Mouse (Mus musculus) embryo, embryonic 10 days (tissue): ENCODE results near the gene Gja10.
A peak's percentile ranks its signal among the peaks of the same experiment; 100 is the strongest.

Experiments used
- DNase-seq: peaks from one replicate; pipeline ENCODE4 v3.0.0-alpha.2; 2015; ENCODE audit warnings: low spot score

The Gja10 gene

GRCm38 (mm10) chr4:32602660-32603059 is at the start of gene Gja10:
Gene Gja10, minus strand, starts transcription at chr4:32602760.
- DNase-seq: no peak

GRCm38 (mm10) chr4:32651669-32652068 is 49.1 kb upstream of the Gja10 start:
- no peak for DNase-seq

DNA sequence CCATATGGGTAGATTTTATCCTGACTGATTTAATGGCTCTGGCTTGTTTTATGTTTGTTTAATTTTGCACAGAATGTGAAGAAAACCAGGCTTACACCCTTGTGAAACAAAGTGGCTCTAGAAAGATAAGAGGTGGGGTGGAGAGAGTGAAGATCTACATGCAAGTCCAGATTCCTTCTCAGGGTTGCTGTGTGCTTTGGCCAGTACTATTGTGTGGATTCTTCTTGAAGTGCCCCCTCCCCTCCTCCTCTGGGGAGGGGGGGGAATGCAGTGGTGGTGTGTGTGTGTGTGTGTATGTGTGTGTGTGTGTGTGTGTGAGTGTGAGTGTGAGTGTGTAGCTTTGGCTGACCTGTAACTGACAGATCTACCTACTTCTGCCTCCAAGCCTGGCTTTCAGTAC is 19.1 kb upstream of the Gja10 start:
- DNase-seq: no peak

DNA sequence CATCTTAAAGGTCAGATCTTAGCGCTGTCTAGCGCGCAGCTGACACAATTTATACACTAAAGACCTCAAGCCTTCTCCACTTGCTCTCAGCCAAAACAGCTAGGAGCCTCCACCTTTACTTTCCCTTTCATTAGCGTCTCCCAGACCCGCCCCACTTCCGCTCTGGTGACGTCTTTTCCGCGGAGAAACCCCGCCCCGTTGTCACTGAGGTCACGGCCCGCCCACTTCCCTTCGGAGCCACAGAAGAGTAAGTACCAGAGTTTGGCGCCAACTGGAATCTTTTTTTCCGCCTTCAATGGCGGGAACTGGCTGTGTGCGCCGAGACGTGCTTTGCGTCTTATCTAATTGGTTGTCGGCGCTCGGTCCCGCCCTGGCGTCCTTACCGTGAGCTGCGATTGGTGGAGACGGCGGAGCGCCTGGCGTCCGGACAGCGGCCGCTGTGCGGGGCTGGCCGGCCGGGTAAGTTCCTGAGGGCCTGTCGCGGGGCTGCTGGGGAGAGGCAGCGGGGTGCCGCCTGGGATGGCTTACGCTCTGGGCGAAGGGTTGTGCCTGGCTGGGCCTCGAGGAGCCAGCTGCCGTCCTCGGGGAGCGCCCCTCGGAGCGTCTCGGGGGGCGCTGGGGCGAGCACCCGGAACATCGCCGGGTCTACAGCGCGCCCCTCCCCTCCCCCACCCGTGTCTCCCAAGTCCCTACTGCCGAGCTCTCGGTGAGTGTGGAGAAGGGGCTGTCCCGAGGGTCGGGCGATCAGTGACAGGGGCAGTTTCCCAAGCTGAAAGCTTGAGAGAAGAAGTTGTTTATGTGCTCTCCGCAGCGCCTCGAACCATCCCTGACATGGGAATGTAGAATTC is 12.7 kb upstream of the Gja10 start, which contains the start of gene Casp8ap2:
Gene Casp8ap2 (plus strand): TSS at position 418 of the 848 bp plus-strand sequence.
- peak; percentile 99 for DNase-seq

- peak; percentile 84 for DNase-seq
These were observed 1.4 kb downstream of the Gja10 start for GRCm38 (mm10) chr4:32601135-32601534.

DNA sequence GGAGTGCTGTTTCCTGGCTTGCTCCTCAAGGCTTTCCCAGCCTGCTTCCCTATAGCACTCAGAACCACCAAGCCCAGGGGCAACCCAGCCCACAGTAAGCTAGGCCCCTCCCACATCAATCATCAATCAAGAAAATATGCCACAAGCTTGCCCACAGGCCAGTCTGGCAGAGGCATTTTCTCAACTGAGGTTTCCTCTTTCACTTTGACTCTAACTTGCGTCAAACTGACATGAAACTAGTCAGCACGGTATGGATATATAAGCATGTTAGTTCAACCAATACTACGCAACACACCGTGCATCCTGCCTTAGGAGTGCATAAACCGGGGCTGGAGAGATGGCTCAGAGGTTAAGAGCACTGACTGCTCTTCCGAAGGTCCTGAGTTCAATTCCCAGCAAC is 14.3 kb downstream of the Gja10 start:
- DNase-seq: no peak

- DNase-seq: no peak
These were observed 15.0 kb downstream of the Gja10 start for GRCm38 (mm10) chr4:32587543-32587942.

GRCm38 (mm10) chr4:32586596-32586995 is 16.0 kb downstream of the Gja10 start:
- DNase-seq: peak; percentile 89

GRCm38 (mm10) chr4:32584181-32584580 is 18.4 kb downstream of the Gja10 start:
- DNase-seq: no peak

DNA sequence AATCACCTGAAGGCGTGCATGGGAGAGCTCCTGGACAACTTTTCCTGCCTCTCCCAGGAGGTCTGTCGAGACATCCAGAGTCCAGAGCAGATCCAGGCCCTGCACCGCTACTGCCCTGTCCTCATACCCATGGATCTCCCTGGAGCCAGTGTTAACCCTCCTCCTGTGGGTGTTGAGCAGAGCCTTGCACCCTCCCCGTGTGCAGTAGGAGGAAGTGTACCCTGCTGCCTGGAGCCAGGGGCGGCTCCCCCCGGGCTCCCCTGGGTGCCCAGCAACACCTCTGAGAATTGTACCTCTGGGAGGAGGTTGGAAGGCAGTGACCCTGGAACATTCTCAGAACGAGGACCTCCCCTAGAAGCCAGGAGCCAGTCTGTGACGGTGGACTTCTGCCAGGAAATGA is 22.7 kb downstream of the Gja10 start:
- DNase-seq: no peak

GRCm38 (mm10) chr4:32575165-32575564 is 27.4 kb downstream of the Gja10 start:
- DNase-seq: peak; percentile 47

DNA sequence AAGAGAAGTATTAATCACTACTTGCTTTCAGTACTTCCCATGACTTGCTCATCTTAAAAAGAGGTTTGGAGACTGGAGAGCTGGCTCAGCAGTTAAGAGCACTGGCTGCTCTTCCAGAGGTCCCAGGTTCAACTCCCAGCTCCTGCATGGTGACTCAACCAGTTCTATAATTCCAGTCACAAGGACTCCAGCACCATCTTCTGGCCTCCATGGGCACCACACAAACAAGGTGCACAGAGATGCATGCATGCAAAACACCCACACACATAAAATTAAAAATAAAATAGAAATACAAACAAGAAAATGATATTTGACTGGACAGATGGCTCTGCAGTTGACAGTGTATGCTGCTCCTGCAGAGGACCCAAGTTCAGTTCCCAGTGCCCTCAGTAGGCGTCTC is 28.0 kb downstream of the Gja10 start:
- DNase-seq: no peak

- no peak for DNase-seq
These were observed 29.0 kb downstream of the Gja10 start for GRCm38 (mm10) chr4:32573586-32573985.

GRCm38 (mm10) chr4:32572118-32572517 is 30.4 kb downstream of the Gja10 start:
- DNase-seq: peak; percentile 85

DNA sequence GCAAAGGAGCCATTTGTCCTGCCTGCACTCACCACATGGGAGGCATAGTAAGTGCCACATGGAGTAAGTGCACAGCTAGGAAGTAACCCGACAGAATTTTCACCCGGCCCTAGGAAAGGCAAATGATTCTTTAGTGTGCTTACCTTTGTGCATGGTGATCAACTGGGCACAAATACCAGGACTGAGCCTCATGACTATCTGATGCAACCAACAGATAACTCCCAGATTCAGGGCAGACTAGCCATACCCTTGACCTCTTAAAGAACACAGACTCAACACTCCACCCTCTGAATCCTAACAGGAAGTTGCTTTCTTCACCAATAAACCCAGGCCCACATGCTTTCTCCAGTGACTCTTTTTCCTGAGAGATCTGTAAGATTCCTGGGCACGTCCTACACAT is 31.1 kb downstream of the Gja10 start:
- DNase-seq: no peak

DNA sequence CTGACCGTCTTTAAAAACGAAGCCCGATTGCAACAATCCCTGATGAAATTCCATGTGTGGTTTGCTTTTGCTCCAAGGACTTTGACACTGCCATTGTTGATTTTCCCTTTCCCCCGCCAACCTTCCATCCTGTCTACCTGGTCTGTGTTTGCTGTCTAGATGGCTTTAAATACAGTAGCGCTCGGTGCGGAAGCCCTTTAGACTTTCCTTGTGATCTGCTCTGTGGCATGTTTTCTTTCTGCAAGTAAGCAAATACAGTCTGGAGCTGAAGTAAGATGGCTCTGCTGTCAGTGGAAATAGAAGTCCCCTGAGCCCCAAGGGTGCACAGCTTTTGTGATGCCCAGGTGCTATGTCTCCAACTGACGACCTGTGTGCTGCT is 31.6 kb downstream of the Gja10 start:
- DNase-seq: no peak

- peak; percentile 53 for DNase-seq
These were observed 32.3 kb downstream of the Gja10 start for GRCm38 (mm10) chr4:32569995-32570938.

DNA sequence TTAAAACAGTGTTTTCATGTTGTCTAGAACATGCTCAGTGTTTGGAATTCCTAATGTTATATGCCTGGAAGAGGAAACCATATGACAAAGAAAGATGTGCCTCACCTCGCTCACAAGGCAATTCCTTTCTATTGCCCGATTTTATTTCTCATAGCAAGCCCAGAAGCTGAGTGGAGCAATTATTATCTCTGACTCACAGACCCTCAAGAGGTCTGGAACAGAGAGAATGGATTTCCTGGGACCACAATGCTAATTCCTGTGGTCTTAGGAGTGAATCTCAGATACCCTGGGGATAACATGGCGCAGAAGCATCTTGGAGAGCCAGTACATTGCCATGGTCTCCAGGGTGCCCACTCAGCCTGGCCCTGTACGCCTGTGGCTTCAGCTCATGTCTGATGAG is 33.5 kb downstream of the Gja10 start:
- DNase-seq: no peak

GRCm38 (mm10) chr4:32564918-32565317 is 37.6 kb downstream of the Gja10 start:
- no peak for DNase-seq

DNA sequence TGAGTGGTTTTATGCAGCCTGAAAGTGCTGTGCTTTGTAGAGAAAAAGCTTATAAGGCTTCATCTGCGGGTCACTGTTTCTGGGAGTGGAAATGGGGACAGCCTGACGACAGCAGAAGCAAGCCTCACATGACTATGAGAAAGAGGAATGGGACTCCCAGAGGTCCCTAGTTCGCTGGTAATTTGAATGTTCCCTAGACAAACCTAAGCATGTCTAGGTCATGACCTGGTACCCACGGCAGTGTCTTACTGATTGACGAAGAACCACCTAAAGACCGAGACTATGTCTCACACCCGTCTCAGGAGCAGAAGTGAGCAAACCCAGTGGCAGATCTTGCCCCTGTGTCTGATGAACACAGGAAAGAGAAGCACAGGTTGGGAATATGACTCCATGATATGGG is 38.1 kb downstream of the Gja10 start:
- no peak for DNase-seq

DNA sequence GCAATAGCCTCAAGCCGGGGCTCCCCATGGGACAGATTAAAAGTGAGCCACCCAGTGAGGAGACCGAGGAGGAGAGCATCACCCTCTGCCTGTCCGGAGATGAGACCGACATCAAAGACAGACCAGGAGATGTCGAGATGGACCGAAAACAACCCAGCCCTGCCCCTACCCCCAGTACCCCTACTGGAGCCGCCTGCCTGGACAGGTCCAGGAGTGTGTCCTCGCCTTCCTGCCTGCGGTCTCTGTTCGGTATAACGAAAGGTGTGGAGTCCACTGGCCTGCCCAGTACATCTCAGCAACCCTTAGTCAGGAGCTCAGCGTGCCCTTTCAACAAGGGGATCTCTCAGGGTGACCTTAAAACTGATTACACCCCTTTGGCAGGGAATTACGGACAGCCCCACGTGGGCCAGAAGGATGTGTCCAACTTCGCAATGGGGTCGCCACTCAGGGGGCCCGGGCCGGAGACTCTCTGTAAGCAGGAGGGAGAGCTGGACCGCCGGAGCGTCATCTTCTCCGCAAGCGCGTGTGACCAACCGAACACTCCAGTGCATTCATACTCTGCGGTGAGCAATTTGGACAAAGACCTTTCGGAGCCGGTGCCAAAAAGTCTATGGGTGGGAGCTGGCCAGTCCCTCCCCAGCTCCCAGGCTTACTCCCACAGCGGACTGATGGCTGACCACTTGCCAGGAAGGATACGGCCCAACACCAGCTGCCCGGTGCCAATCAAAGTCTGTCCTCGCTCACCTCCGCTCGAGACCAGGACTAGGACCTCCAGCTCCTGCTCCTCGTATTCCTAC is 40.0 kb downstream of the Gja10 start:
- no peak for DNase-seq

- peak; percentile 60 for DNase-seq
These were observed 40.9 kb downstream of the Gja10 start for GRCm38 (mm10) chr4:32561555-32562095.
